Mouse (Mus musculus): Measurements from ENCODE around the gene Prdm11.

DNA sequence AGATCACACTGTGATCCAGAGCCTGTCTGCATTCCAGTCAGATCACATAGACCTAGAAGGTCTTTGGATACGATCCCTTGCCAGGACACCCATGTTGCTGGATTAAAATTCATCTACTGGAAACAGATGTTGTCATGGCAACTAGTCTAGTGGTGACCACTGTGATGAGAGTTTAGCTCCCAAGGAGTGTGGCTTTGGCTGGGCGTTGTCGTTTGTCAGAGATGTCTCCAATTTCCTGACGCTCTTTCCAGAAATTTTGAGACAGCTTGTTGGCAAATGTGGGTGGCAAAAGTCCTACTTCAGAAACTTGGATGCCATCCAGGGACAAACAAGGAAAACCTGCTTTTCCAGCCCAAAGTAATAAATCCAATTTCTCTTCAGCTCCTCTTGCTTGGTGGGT is 87.3 kb downstream of the Prdm11 start:
- TF ChIP-seq CTCF (IDR thresholded peaks at IDR 0.05; ENCODE audit: borderline replicate concordance, insufficient read depth, low read length) (no peak), POLR2A (IDR thresholded peaks at IDR 0.05; ENCODE audit: low read depth, low read length) (no peak)
